Mouse (Mus musculus) kidney, postnatal 36 days (tissue): ENCODE results near the gene Cpsf6.
"Not testable (repeated sequence)": the region's sequence is repeated elsewhere in the genome, so short reads cannot be mapped to it uniquely, and the experiment has no call there.

ENCODE experiments used
- DNase-seq, 2 experiments: peaks; one replicate each; pipeline ENCODE4 v3.0.0; 2021 to 2022; ENCODE audit warnings: mixed read lengths in 2 of 2

Cpsf6 gene

GRCm38 (mm10) chr10:117399839-117400238 is 20.0 kb upstream of the Cpsf6 start:
- no peak for DNase-seq

GRCm38 (mm10) chr10:117399196-117399595 is 19.4 kb upstream of the Cpsf6 start:
- DNase-seq = no peak

- DNase-seq = no peak
Observed at GRCm38 (mm10) chr10:117398044-117398780, 18.4 kb upstream of the Cpsf6 start.

GRCm38 (mm10) chr10:117397106-117397625 is 17.4 kb upstream of the Cpsf6 start:
- no peak for DNase-seq

GRCm38 (mm10) chr10:117396386-117397048 is 16.7 kb upstream of the Cpsf6 start:
- DNase-seq = no peak

- no peak for DNase-seq
Observed at GRCm38 (mm10) chr10:117395801-117396200, 16.0 kb upstream of the Cpsf6 start.

- no peak for DNase-seq
Observed at GRCm38 (mm10) chr10:117394738-117395550, 15.1 kb upstream of the Cpsf6 start.

- no peak for DNase-seq
Observed at GRCm38 (mm10) chr10:117393891-117394395, 14.1 kb upstream of the Cpsf6 start.

- peak; percentile 44 for DNase-seq
Observed at GRCm38 (mm10) chr10:117393196-117393890, 13.5 kb upstream of the Cpsf6 start.

- DNase-seq = no peak
Observed at GRCm38 (mm10) chr10:117392832-117393195, 13.0 kb upstream of the Cpsf6 start.

- DNase-seq = not testable (repeated sequence)
Observed at GRCm38 (mm10) chr10:117392397-117392796, 12.6 kb upstream of the Cpsf6 start.

- DNase-seq = no peak
Observed at GRCm38 (mm10) chr10:117391801-117392200, 12.0 kb upstream of the Cpsf6 start.

- DNase-seq = no peak
Observed at GRCm38 (mm10) chr10:117391057-117391456, 11.2 kb upstream of the Cpsf6 start.

- no peak for DNase-seq
Observed at GRCm38 (mm10) chr10:117389904-117390875, 10.4 kb upstream of the Cpsf6 start.

GRCm38 (mm10) chr10:117389371-117389740 is 9.5 kb upstream of the Cpsf6 start:
- DNase-seq = no peak

- no peak for DNase-seq
Observed at GRCm38 (mm10) chr10:117388637-117389370, 9.0 kb upstream of the Cpsf6 start.

- not testable (repeated sequence) for DNase-seq
Observed at GRCm38 (mm10) chr10:117387961-117388636, 8.3 kb upstream of the Cpsf6 start.

GRCm38 (mm10) chr10:117386981-117387380 is 7.2 kb upstream of the Cpsf6 start:
- no peak for DNase-seq

GRCm38 (mm10) chr10:117386261-117386660 is 6.4 kb upstream of the Cpsf6 start:
- no peak for DNase-seq

- DNase-seq = no peak
Observed at GRCm38 (mm10) chr10:117385431-117385830, 5.6 kb upstream of the Cpsf6 start.
